Mouse (Mus musculus) layer of hippocampus, adult 2 months (tissue): ENCODE data around the gene March11. TPM values are rescaled to one million over a fixed set of nuclear protein-coding genes. Genes with fewer than 3 reads are reported as not detected.

ENCODE experiments used
- DNase-seq, 2 experiments: peaks; one replicate each; pipeline ENCODE4 v3.0.0; 2022; ENCODE audit warnings: low spot score in 2 of 2
- H3K27ac ChIP-seq: fragments of 200-600 bp; 2 replicates; pipeline ENCODE4 v1.8.1; 2022
- H3K4me3 ChIP-seq: fragments of 200-600 bp; 2 replicates; pipeline ENCODE4 v1.8.1; 2022; ENCODE audit warnings: mild to moderate bottlenecking
- CTCF ChIP-seq: fragments of 200-600 bp; conservative IDR thresholded peaks from 2 replicates; pipeline ENCODE4 v1.8.1; 2022; ENCODE audit warnings: antibody characterized with exemption, mild to moderate bottlenecking, moderate library complexity
- total RNA-seq, 2 experiments: library from RNA; stranded (reverse); gene quantifications; 2 replicates each; pipeline ENCODE4 v1.2.3; 2021

The March11 gene
- total RNA-seq, 2 experiments from 2014 or later = 6.7 to 7.9 TPM

GRCm38 (mm10) chr15:26380844-26381243, 72.0 kb downstream of the March11 start:
- H3K4me3 ChIP-seq = no peak overlapping the region
- no peak for DNase-seq
- H3K27ac ChIP-seq = no peak overlapping the region
- TF ChIP-seq CTCF = no peak

GRCm38 (mm10) chr15:26390001-26390400, 81.2 kb downstream of the March11 start:
- TF ChIP-seq CTCF = no peak
- no peak for DNase-seq
- Histone ChIP-seq H3K4me3 (no peak overlapping the region), H3K27ac (no peak overlapping the region)

- DNase-seq = no peak
- H3K4me3 ChIP-seq = no peak overlapping the region
- no peak overlapping the region for H3K27ac ChIP-seq
- TF ChIP-seq CTCF = no peak
These were observed 87.7 kb downstream of the March11 start for GRCm38 (mm10) chr15:26396556-26396955.

- no peak for TF ChIP-seq CTCF
- Histone ChIP-seq H3K27ac (no peak overlapping the region), H3K4me3 (no peak overlapping the region)
- DNase-seq = no peak
These were observed 116.4 kb downstream of the March11 start for GRCm38 (mm10) chr15:26425284-26425683.

GRCm38 (mm10) chr15:26426231-26426630, 117.4 kb downstream of the March11 start:
- DNase-seq = peak in 1 of 2 experiments; percentile 13
- TF ChIP-seq CTCF = no peak
- no peak overlapping the region for H3K4me3 ChIP-seq
- no peak overlapping the region for H3K27ac ChIP-seq

- TF ChIP-seq CTCF = no peak
- H3K27ac ChIP-seq = no peak overlapping the region
- DNase-seq = no peak
- no peak overlapping the region for H3K4me3 ChIP-seq
These were observed 121.7 kb downstream of the March11 start for GRCm38 (mm10) chr15:26430565-26430964.

GRCm38 (mm10) chr15:26432676-26433075, 123.8 kb downstream of the March11 start:
- peak; percentile 29 to 41 for DNase-seq
- no peak for TF ChIP-seq CTCF
- no peak overlapping the region for H3K4me3 ChIP-seq
- peak overlapping the region; percentile 8; the same call in 1 of the 2 replicates for H3K27ac ChIP-seq

- TF ChIP-seq CTCF = no peak
- Histone ChIP-seq H3K27ac (no peak overlapping the region), H3K4me3 (no peak overlapping the region)
- no peak for DNase-seq
These were observed 126.9 kb downstream of the March11 start for GRCm38 (mm10) chr15:26435725-26436124.

- Histone ChIP-seq H3K27ac (no peak overlapping the region), H3K4me3 (no peak overlapping the region)
- DNase-seq = no peak
- TF ChIP-seq CTCF = no peak
These were observed 128.3 kb downstream of the March11 start for GRCm38 (mm10) chr15:26437113-26437512.
